Mouse (Mus musculus) embryonic fibroblast, embryonic 13.5 days (primary cell): Measurements from ENCODE around the gene Park7. TPM values are rescaled to one million over a fixed set of nuclear protein-coding genes. Genes with fewer than 3 reads are reported as not detected.

Source experiments
- H3K27ac ChIP-seq: 2 replicates; pipeline ENCODE4 v1.5.1; 2012; ENCODE audit warnings: low read length, control low read depth, inconsistent platforms; ENCODE audit not compliant: insufficient read depth
- H3K4me1 ChIP-seq: 2 replicates; pipeline ENCODE4 v1.6.1; 2011; ENCODE audit warnings: low read length; ENCODE audit not compliant: control insufficient read depth, insufficient read depth
- H3K4me3 ChIP-seq: 2 replicates; pipeline ENCODE4 v1.5.1; 2011; ENCODE audit warnings: mild to moderate bottlenecking, control low read depth, low read length; ENCODE audit not compliant: insufficient read depth
- CTCF ChIP-seq: IDR thresholded peaks from 2 replicates; pipeline ENCODE4 v1.5.1; 2011; ENCODE audit warnings: mild to moderate bottlenecking, control low read depth, low read length, moderate library complexity, borderline replicate concordance; ENCODE audit not compliant: insufficient read depth
- POLR2A ChIP-seq: IDR thresholded peaks from 2 replicates; pipeline ENCODE4 v1.6.1; 2011; ENCODE audit warnings: low read depth, mild to moderate bottlenecking, control low read depth, low read length, moderate library complexity
- polyA plus RNA-seq: library from polyadenylated mRNA; stranded (reverse); fragments of >200 nt; gene quantifications from 2 replicates; pipeline ENCODE4 v1.2.4, GENCODE M21; 2011; ENCODE audit warnings: low read depth; ENCODE audit not compliant: missing spikeins, insufficient read length

The Park7 gene
- 102 and 121 TPM in 2 replicates for polyA plus RNA-seq

DNA sequence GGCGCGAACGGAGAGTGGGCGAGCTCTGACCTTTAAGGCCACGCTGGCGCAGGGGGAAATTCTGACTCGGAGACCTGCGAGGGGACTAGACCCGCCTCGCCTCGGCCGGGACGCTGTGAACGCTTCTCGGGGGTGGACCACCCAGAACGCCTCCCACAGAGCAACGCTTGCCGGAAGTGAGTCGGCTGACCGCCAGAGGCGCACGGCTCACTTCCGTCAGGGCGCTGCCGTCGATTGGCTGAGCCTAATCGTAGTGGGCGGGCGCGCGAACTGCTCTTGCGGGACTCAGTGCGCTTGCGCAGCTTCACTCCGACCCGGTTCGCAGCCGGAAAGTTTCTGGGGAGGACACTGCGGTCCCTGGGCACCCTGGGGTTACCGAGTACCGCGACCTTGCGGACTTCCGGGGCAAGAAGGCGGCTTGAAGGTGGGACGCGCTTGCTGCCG, at the start of gene Park7, which contains the start of gene Tnfrsf9:
Gene Park7, minus strand, starts transcription at position 148 of the 444 bp plus-strand sequence.
Gene Tnfrsf9, plus strand, starts transcription at position 273 of the 444 bp plus-strand sequence.
- Histone ChIP-seq H3K4me1 (peaks cover 7% of the 10 kb centered on the region), H3K27ac (peak within 1 kb of the TSS; percentile 56), H3K4me3 (peak within 1 kb of the TSS; percentile 78)
- TF ChIP-seq POLR2A: peak; percentile 93
- TF ChIP-seq CTCF: peak; percentile 54; the same call in 1 of the 2 replicates

DNA sequence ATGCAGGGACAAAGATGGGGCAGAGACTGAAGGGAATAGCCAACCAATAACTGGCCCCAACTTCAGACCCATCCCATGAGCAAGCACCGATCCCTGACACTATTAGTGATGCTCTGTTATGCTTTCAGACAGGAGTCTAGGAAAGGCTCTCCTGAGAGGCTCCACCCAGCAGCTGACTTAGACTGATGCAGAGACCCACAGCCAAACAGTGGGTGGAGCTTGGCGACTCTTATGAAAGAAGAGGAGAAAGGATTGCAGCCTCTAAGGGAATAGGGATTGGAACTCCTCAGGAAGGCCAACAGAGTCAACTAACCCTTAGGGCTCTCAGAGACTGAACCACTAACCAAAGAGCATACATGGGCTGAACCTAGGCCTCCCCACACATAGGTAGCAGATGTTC, 49.5 kb upstream of the Park7 start:
- Histone ChIP-seq H3K4me3 (no peak overlapping the region), H3K4me1 (no peaks in the 10 kb centered on the region; the same call in 1 of the 2 replicates), H3K27ac (no peak overlapping the region)
- no peak for TF ChIP-seq CTCF
- no peak for TF ChIP-seq POLR2A

DNA sequence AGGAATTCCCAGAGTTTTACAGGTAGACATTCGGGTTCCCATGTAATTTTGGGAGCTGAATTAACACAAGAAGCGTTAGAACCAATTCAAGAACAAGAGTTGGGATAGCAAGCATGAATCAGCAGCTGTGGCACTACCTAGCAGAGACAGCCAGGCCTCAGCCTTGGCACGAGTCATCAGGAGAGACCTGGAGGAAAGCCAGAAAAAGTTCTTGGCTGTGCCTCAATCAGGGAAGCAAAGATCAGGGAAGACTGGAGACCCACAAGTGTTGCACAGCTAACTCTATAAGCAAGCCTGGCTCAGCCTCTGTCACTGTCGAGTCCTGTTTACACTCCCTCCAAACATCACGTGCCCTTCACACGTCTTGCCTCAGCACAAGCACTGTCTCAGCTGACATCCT, 48.0 kb upstream of the Park7 start:
- Histone ChIP-seq H3K4me3 (no peak overlapping the region), H3K27ac (no peak overlapping the region), H3K4me1 (no peaks in the 10 kb centered on the region; the same call in 1 of the 2 replicates)
- no peak for TF ChIP-seq POLR2A
- no peak for TF ChIP-seq CTCF

DNA sequence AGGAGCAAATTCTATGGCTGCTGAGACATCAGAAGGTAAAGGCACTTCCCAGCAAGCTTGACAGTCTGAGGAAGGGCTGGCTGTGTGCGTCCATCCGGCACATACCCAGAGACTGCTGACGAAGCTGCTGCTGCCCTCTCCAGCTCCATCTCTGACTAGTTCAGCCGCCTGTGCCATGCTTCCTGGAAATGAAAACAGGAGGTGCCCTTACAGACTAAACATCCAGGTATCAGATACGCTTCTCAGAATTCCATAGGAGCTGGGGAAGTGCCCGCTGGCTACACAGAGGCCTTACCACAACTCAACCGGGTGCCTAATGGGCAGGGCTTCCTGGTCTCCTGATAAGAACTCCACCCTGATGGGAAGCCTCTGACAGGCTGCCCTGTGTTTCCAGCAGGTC, 44.3 kb upstream of the Park7 start:
- TF ChIP-seq CTCF (no peak), POLR2A (no peak)
- Histone ChIP-seq H3K4me1 (no peaks in the 10 kb centered on the region; the same call in 1 of the 2 replicates), H3K4me3 (no peak overlapping the region), H3K27ac (no peak overlapping the region)

DNA sequence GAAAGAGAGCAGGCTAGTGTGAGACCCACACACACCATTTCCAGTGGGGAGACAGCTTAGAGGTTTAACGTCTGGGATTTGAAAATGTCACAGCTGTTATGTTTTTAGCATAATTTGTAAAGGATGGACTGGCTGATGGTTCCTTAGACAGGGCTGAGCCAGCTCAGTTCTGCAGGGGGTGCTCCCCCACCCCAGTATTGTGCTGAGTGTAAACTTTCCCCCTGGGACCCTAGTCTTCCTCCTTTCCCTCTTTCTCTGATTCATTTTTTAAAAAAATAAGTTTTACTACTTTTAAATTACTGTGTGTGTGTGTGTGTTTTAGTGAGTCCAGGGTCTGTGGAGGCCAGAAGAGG, 42.8 kb upstream of the Park7 start:
- no peak overlapping the region for H3K27ac ChIP-seq
- TF ChIP-seq POLR2A (no peak), CTCF (no peak)
- H3K4me3 ChIP-seq: no peak overlapping the region
- no peaks in the 10 kb centered on the region for H3K4me1 ChIP-seq

GRCm38 (mm10) chr4:150956369-150957105, 42.3 kb upstream of the Park7 start:
- Histone ChIP-seq H3K27ac (no peak overlapping the region), H3K4me3 (no peak overlapping the region), H3K4me1 (no peaks in the 10 kb centered on the region)
- TF ChIP-seq POLR2A (no peak), CTCF (no peak)

GRCm38 (mm10) chr4:150950972-150951371, 36.7 kb upstream of the Park7 start:
- H3K4me3 ChIP-seq: no peak overlapping the region
- no peak overlapping the region for H3K27ac ChIP-seq
- H3K4me1 ChIP-seq: no peaks in the 10 kb centered on the region
- TF ChIP-seq CTCF (no peak), POLR2A (no peak)

DNA sequence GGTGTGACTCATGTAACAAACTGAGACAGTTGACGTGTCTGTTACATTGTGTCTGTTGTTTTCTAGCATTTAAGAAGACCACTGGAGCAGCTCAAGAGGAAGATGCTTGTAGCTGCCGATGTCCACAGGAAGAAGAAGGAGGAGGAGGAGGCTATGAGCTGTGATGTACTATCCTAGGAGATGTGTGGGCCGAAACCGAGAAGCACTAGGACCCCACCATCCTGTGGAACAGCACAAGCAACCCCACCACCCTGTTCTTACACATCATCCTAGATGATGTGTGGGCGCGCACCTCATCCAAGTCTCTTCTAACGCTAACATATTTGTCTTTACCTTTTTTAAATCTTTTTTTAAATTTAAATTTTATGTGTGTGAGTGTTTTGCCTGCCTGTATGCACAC, 30.5 kb upstream of the Park7 start:
- no peak for TF ChIP-seq CTCF
- no peak for TF ChIP-seq POLR2A
- no peaks in the 10 kb centered on the region for H3K4me1 ChIP-seq
- no peak overlapping the region for H3K27ac ChIP-seq
- no peak overlapping the region for H3K4me3 ChIP-seq

DNA sequence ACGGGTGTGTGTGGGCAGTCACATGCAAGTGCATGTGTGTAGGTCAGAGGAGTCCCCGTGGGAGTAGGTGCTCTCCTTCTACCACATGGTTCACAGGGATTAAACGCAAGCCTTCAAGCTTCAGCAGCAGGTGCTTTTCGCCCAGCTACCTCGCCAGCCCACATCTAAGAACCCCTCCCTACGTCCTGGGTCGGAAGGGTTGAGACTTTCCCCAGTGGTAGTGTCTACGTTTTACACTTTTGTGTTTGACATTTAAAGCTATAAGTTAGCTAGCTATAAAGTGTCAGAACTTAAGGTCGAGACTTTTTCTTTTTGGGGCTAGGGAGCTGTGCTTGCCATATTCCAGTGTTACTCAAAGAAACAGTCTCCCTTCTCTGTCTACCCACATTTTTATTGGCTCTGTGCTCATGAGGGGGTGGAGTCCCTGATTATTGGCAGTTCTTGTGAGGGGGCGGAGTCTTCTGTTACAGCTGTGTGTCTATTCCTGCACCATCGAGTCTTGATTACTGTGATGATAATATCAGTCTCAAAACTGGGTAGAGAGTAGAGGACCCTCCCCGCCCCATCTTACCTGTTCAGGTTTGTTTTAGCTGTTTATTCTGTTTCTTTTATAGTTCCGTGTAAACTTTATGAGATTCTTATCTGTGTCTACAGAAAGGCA, 25.9 kb upstream of the Park7 start:
- TF ChIP-seq POLR2A (no peak), CTCF (no peak)
- H3K4me1 ChIP-seq: no peaks in the 10 kb centered on the region
- H3K4me3 ChIP-seq: no peak overlapping the region
- H3K27ac ChIP-seq: no peak overlapping the region

GRCm38 (mm10) chr4:150938063-150938452, 23.8 kb upstream of the Park7 start:
- Histone ChIP-seq H3K27ac (no peak overlapping the region), H3K4me1 (no peaks in the 10 kb centered on the region), H3K4me3 (no peak overlapping the region)
- TF ChIP-seq CTCF: no peak
- TF ChIP-seq POLR2A: no peak
